Mouse (Mus musculus) lung, embryonic 16.5 days (tissue): Measurements from ENCODE around the gene Klhl2. TPM values are rescaled to one million over a fixed set of nuclear protein-coding genes. Genes with fewer than 3 reads are reported as not detected.
A peak's percentile ranks its signal among the peaks of the same experiment; 100 is the strongest.

Source experiments
- ATAC-seq: fragments of 200-750 bp; cut with Nextera tagmentation; 2 replicates; pipeline ENCODE4 v1.8.0; 2017; ENCODE audit warnings: low read depth, mild to moderate bottlenecking, moderate library complexity
- H3K27ac ChIP-seq: fragments of 300-500 bp; sonication (generic); 2 replicates; pipeline ENCODE4 v1.5.1; 2014; ENCODE audit warnings: mild to moderate bottlenecking, control low read depth, low read length
- H3K27me3 ChIP-seq: fragments of 300-500 bp; sonication (generic); 2 replicates; pipeline ENCODE4 v1.6.1; 2014; ENCODE audit warnings: low read depth, low read length, mixed read lengths; ENCODE audit not compliant: control insufficient read depth, insufficient read depth
- H3K36me3 ChIP-seq: fragments of 300-500 bp; sonication (generic); 2 replicates; pipeline ENCODE4 v1.6.1; 2014; ENCODE audit warnings: low read length; ENCODE audit not compliant: control insufficient read depth, insufficient read depth
- H3K4me1 ChIP-seq: fragments of 300-500 bp; sonication (generic); replicated peaks from 2 replicates; pipeline ENCODE4 v1.6.1; 2014; ENCODE audit warnings: low read length, mixed read lengths; ENCODE audit not compliant: control insufficient read depth, insufficient read depth
- H3K4me2 ChIP-seq: fragments of 300-500 bp; sonication (generic); 2 replicates; pipeline ENCODE4 v1.6.1; 2014; ENCODE audit warnings: low read depth, low read length, control low read depth
- H3K4me3 ChIP-seq: fragments of 300-500 bp; sonication (generic); 2 replicates; pipeline ENCODE4 v1.5.1; 2014; ENCODE audit warnings: mild to moderate bottlenecking, low read length, control low read depth
- H3K9ac ChIP-seq: fragments of 300-500 bp; sonication (generic); 2 replicates; pipeline ENCODE4 v1.6.1; 2014; ENCODE audit warnings: low read length, control low read depth
- H3K9me3 ChIP-seq: fragments of 300-500 bp; sonication (generic); 2 replicates; pipeline ENCODE4 v1.6.1; 2016; ENCODE audit warnings: low read length; ENCODE audit not compliant: control insufficient read depth
- WGBS: fragments of 180-500 bp; shearing (Covaris S2); extraction: QIAGEN DNeasy Blood & Tissue Kit; methylation state at CpG from one replicate; pipeline ENCODE4 v1.1.7; 2014; 5-methylcytosine and 5-hydroxymethylcytosine counted together
- polyA plus RNA-seq: library from polyadenylated mRNA; unstranded; fragments of >200 nt; fragmentation: Nextera tagmentation; extraction: Ambion mirVana; gene quantifications from 2 replicates; pipeline ENCODE4 v1.2.1, GENCODE M21; 2015

Gene Klhl2
- polyA plus RNA-seq, 1 experiment from 2014 or later: 3.9 TPM

GRCm38 (mm10) chr8:64820940-64821339, 28.9 kb downstream of the Klhl2 start:
- 88% methylated on average over 4 of the region's 4 CpGs for WGBS
- no peaks in the 10 kb centered on the region for H3K27me3 ChIP-seq
- no peak overlapping the region for H3K4me2 ChIP-seq
- no peaks in the 10 kb centered on the region for H3K4me1 ChIP-seq
- H3K9ac ChIP-seq: no peak overlapping the region
- no peak for ATAC-seq
- H3K27ac ChIP-seq: no peak overlapping the region
- H3K9me3 ChIP-seq: no peaks in the 10 kb centered on the region
- no peaks in the 10 kb centered on the region for H3K36me3 ChIP-seq
- H3K4me3 ChIP-seq: no peak overlapping the region

- ATAC-seq: no peak
- Histone ChIP-seq H3K4me2 (no peak overlapping the region), H3K27me3 (no peaks in the 10 kb centered on the region), H3K9me3 (no peaks in the 10 kb centered on the region; the same call in 1 of the 2 replicates), H3K4me3 (no peak overlapping the region), H3K4me1 (no peaks in the 10 kb centered on the region), H3K27ac (no peak overlapping the region), H3K36me3 (peaks cover 10% of the 10 kb centered on the region), H3K9ac (no peak overlapping the region)
- 94% methylated on average over 9 of the region's 9 CpGs for WGBS
These were observed 38.0 kb downstream of the Klhl2 start for GRCm38 (mm10) chr8:64811790-64812189.

GRCm38 (mm10) chr8:64811083-64811482, 38.7 kb downstream of the Klhl2 start:
- Histone ChIP-seq H3K4me3 (no peak overlapping the region), H3K9me3 (no peaks in the 10 kb centered on the region; the same call in 1 of the 2 replicates), H3K27me3 (no peaks in the 10 kb centered on the region), H3K27ac (no peak overlapping the region), H3K9ac (no peak overlapping the region), H3K4me2 (no peak overlapping the region), H3K4me1 (no peaks in the 10 kb centered on the region), H3K36me3 (peaks cover 10% of the 10 kb centered on the region)
- 97% methylated on average over 4 of the region's 4 CpGs for WGBS
- ATAC-seq: no peak

- Histone ChIP-seq H3K4me2 (no peak overlapping the region), H3K9ac (no peak overlapping the region), H3K27ac (no peak overlapping the region), H3K4me1 (no peaks in the 10 kb centered on the region), H3K4me3 (no peak overlapping the region), H3K27me3 (no peaks in the 10 kb centered on the region), H3K9me3 (no peaks in the 10 kb centered on the region; the same call in 1 of the 2 replicates), H3K36me3 (peaks cover 5% of the 10 kb centered on the region)
- ATAC-seq: no peak
- 76% methylated on average over 3 of the region's 3 CpGs for WGBS
These were observed 43.3 kb downstream of the Klhl2 start for GRCm38 (mm10) chr8:64806558-64806957.

GRCm38 (mm10) chr8:64804971-64805370, 44.8 kb downstream of the Klhl2 start:
- H3K27me3 ChIP-seq: no peaks in the 10 kb centered on the region
- H3K9ac ChIP-seq: no peak overlapping the region
- no peaks in the 10 kb centered on the region for H3K36me3 ChIP-seq
- H3K9me3 ChIP-seq: no peaks in the 10 kb centered on the region
- 69% methylated on average over 4 of the region's 4 CpGs for WGBS
- no peak overlapping the region for H3K4me2 ChIP-seq
- no peak overlapping the region for H3K27ac ChIP-seq
- H3K4me1 ChIP-seq: no peaks in the 10 kb centered on the region
- ATAC-seq: no peak
- no peak overlapping the region for H3K4me3 ChIP-seq

- ATAC-seq: no peak
- Histone ChIP-seq H3K9ac (no peak overlapping the region), H3K4me3 (no peak overlapping the region), H3K4me1 (no peaks in the 10 kb centered on the region), H3K9me3 (no peaks in the 10 kb centered on the region), H3K27ac (no peak overlapping the region), H3K36me3 (no peaks in the 10 kb centered on the region), H3K27me3 (no peaks in the 10 kb centered on the region), H3K4me2 (no peak overlapping the region)
- 70% methylated on average over 8 of the region's 8 CpGs for WGBS
These were observed 50.5 kb downstream of the Klhl2 start for GRCm38 (mm10) chr8:64799306-64799705.

DNA sequence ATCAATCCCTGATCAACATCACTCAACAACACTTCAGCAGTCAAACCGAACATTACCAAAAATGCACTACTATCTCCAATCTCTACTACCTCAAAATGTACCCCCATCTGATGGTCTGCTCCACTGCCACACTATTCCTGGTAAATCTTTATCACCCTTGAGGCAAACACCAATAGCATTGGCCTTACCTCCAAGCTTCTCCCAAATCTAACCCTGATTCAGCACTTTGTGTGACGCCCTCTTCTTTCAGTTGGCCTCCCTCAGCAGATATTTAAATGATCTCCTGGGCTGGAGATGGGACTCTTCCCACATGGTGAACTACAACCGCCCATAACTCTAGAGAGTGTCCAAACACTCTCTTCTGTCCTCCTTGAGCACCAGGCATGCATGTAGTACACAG, 51.3 kb downstream of the Klhl2 start:
- no peak overlapping the region for H3K27ac ChIP-seq
- no peaks in the 10 kb centered on the region for H3K4me1 ChIP-seq
- WGBS: 77% methylated on average over 3 of the region's 3 CpGs
- ATAC-seq: no peak
- H3K4me3 ChIP-seq: no peak overlapping the region
- no peak overlapping the region for H3K9ac ChIP-seq
- no peaks in the 10 kb centered on the region for H3K36me3 ChIP-seq
- H3K4me2 ChIP-seq: no peak overlapping the region
- H3K9me3 ChIP-seq: no peaks in the 10 kb centered on the region
- no peaks in the 10 kb centered on the region for H3K27me3 ChIP-seq

DNA sequence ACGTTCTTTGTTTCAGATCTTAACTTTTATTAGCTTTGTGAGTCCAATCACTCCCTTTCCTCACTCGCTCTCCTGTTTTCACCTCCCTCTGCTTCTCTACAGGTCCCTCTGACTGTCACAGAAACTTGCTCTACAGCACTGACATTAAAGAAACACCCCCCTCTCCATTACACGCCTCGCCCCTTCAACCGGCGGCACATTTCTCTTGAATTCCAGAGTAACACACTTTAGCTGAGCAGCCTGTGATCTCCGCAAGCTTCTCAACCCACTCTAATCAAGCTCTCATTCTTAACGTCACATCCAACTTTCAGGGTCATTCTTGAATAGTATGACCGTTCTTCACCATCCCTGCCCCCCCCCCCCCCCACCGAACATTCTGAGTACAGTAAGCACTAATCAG, 52.1 kb downstream of the Klhl2 start:
- peak; percentile 60 for ATAC-seq
- Histone ChIP-seq H3K36me3 (no peaks in the 10 kb centered on the region), H3K27me3 (no peaks in the 10 kb centered on the region), H3K9me3 (no peaks in the 10 kb centered on the region), H3K4me3 (no peak overlapping the region), H3K4me2 (no peak overlapping the region), H3K4me1 (no peaks in the 10 kb centered on the region), H3K27ac (no peak overlapping the region), H3K9ac (no peak overlapping the region)
- WGBS: 67% methylated on average over 10 of the region's 10 CpGs

DNA sequence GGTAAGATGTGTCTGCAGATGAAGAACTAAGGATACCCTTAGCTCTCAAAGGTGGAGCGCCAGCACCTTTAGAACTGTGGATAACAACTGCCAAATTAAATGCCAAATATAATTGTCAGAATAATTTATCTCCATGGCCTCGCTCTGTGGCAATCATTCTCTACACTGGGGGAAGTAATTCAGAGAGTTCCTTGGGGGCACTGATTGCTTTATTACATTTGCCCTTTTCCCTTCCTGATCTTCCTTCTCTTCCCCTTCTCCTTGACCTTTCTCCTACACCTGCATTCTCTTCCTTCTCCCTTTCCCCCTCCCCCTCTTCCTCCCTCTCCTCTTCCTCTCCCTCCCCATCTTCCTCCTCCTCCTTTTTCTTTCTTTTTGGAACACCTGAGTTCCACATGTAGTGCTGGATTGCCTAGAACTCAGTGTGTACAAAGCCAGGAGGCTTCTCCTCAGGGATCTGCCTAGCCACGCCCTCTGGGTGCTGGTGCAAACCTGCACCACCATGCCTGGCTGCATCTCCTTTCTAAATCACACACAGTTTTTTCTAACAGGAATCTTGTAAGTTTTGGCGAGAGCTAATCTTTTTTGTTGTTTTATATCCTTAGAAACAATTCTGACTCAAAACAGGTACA, 58.5 kb downstream of the Klhl2 start:
- ATAC-seq: no peak
- no peaks in the 10 kb centered on the region for H3K36me3 ChIP-seq

DNA sequence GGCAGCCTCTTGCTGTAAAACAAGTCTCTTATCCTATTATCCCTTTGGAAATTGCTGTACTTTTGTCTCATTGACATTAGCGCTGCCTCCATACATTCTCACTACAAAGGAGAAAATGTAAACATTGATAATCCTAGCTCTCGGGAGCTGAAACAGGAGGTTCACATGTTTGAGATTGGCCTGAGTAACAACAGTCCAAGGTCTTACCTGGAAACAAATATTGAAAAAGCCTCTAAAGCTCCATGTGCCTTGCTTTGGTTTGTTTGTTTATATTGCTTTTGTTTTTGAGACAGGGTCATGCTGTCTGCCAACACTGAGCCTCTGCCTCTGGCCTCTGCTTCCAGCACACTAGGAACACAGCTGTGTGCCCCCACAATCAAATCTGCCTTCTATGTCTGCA, 59.4 kb downstream of the Klhl2 start:
- Histone ChIP-seq H3K4me1 (peaks cover 3% of the 10 kb centered on the region; the same call in 1 of the 2 replicates), H3K36me3 (no peaks in the 10 kb centered on the region), H3K9me3 (no peaks in the 10 kb centered on the region), H3K4me2 (no peak overlapping the region), H3K27me3 (no peaks in the 10 kb centered on the region), H3K9ac (no peak overlapping the region), H3K27ac (no peak overlapping the region), H3K4me3 (no peak overlapping the region)
- WGBS: 15% methylated on average over 2 of the region's 2 CpGs
- no peak for ATAC-seq

More for the DNA sequence above, 58.5 kb downstream of the Klhl2 start:
- Histone ChIP-seq H3K27ac (no peak overlapping the region), H3K4me2 (no peak overlapping the region), H3K27me3 (no peaks in the 10 kb centered on the region), H3K9ac (no peak overlapping the region), H3K9me3 (no peaks in the 10 kb centered on the region), H3K4me3 (no peak overlapping the region), H3K4me1 (peaks cover 3% of the 10 kb centered on the region; the same call in 1 of the 2 replicates)
- 76% methylated on average over 4 of the region's 4 CpGs for WGBS
